Mouse (Mus musculus): ENCODE data around the gene Trpm3.

Gene Trpm3

GRCm38 (mm10) chr19:22303952-22304655, 165.3 kb downstream of the Trpm3 start:
- peak; percentile 89 for DNase-seq (ENCODE audit: low read depth, low spot score)

GRCm38 (mm10) chr19:22308081-22308480, 169.2 kb downstream of the Trpm3 start:
- no peak for DNase-seq (ENCODE audit: low read depth, low spot score)

DNA sequence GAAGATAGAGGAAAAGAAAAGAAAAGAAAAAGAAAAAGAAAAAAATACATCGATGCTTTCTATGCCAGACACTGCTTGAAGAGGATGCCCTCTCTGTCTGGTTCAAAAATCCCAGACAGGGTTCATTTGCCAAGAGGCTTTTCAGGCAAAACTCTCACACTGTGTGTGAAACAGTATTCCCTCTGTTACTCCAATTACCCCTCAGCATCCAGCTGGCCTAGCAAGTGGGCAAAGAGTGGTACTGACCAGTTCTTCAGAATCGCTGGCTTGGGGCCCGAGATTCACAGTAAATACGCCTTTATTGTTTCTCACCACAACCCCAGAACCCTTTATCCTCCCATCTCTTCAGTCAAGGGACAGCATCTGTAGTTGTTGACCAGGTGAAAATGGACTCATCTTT, 178.5 kb downstream of the Trpm3 start:
- DNase-seq (ENCODE audit: low read depth, low spot score) = no peak

- no peak for DNase-seq (ENCODE audit: low read depth, low spot score)
Observed at GRCm38 (mm10) chr19:22326813-22327212, 188.0 kb downstream of the Trpm3 start.

GRCm38 (mm10) chr19:22327226-22327625, 188.4 kb downstream of the Trpm3 start:
- no peak for DNase-seq (ENCODE audit: low read depth, low spot score)

DNA sequence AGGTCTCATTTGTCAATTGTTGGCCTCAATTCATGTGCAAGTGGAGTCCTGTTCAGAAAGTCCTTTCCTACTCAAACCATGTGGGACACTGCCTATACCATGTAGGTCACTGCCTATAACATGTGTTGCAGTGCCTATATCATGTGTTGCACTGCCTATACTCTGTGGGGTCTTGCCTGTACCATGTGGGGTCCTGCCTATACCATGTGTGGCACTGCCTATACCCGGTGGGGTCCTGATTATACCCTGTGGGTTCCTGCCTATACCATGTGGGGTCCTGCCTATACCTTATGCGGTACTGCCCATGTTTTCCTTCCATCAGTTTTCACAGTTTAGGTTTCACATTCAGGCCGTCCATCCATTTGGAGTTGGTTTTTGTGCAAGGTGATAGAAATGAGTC, 197.4 kb downstream of the Trpm3 start:
- DNase-seq (ENCODE audit: low read depth, low spot score) = no peak

- peak; percentile 65 for DNase-seq (ENCODE audit: low read depth, low spot score)
Observed at GRCm38 (mm10) chr19:22337468-22337867, 198.6 kb downstream of the Trpm3 start.

DNA sequence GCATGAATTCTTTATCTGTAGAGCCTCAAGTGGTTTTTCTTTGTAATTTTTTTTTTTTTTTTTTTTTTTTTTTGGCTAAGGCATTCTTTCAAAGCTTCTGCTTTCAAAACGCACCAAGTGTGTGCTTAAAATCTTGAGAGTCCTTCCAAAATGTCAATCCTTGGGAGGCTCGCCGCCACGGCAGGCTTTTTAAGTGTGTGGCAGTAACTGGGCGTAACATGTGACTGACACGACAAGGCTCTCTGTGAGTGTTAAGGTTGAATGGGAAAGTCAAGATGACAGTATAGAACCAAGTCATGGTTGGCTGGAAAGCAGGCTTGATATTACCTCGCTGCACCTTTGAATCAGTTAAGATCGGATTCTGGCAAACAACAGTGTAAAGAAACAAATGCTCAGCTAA, 200.1 kb downstream of the Trpm3 start:
- DNase-seq (ENCODE audit: low read depth, low spot score) = no peak

DNA sequence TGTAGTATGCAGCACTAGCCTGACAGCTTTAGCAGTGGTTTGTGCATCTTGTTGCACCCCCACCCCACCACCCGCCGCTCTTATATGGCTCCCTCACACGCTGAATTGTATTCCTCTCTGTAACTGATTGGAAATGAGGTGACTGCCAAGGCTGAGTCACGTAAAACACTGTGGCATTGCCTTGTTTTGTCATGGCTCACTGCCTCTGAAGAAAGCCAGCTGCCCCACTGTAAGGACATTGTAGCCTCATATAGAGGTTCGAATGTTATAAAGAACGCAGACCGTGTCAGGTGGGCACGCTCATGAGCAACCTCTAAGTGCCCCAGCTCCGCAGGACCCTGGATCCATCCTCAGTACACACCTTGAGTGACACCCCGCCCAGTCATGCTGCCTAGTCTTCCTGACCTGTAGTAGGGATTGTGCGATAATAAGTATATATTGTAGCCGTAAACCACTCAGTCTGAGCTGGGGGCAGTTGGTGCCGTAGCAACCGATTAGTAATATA, 215.2 kb downstream of the Trpm3 start:
- no peak for DNase-seq (ENCODE audit: low read depth, low spot score)

DNA sequence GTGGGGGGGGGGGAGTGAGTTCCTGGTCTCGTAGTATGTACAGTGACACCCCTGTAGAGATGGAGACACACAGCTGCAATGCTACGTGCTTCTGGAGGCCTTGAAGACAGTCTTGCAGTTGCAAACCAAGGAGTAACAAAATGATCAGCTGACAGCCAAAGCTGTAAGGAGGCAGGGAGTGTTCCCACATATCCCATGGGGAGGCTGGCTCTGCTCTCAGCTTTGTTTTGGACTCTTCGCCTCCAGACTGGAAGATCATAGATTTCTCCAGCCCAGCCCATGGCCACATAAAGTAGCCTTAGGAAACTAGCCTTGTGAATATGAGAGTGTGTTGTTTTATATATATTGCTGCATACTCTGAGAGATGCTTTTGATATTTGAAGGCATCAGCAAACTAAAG, 248.0 kb downstream of the Trpm3 start:
- no peak for DNase-seq (ENCODE audit: low read depth, low spot score)

DNA sequence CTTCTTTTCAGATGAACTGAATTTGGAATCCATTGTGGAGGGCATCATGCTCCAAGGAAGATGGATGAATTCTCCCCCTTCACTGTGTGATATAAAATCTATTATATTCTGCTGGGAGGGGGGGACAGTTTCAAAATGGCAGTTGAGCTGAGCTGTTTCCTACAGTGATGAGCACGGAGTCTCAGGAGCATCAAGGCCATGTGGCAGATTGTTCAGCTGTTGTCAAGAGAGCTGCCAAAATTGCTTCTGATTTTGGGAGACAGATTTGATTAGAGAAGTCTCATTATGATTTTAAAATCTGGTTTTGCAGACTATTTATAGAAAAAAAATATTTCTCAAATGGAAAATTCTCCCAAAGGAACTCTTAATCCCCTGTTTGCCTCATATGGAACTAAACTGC, 255.9 kb downstream of the Trpm3 start:
- no peak for DNase-seq (ENCODE audit: low read depth, low spot score)

GRCm38 (mm10) chr19:22404049-22404448, 265.2 kb downstream of the Trpm3 start:
- no peak for DNase-seq (ENCODE audit: low read depth, low spot score)

GRCm38 (mm10) chr19:22418239-22418638, 279.4 kb downstream of the Trpm3 start:
- no peak for DNase-seq (ENCODE audit: low read depth, low spot score)

DNA sequence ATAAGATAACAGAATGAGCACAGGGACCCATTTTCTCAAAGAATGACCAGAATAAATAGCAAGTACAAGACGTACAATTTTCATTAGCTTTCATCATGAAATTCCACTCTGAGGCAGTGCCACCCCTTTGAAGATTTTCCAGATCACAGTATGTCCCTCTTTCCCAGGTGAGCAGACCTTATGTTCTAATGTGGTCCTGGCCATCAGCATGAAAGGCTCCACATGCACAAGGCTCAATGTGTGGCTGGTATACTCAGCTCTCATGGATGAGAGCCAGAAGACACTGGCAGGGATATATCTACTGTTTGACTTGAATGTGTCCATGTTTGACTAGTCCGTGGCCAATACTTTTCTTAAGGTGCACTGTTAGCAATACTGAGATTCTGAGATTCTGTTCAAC, 298.4 kb downstream of the Trpm3 start:
- no peak for DNase-seq (ENCODE audit: low read depth, low spot score)

- DNase-seq (ENCODE audit: low read depth, low spot score) = peak; percentile 45
Observed at GRCm38 (mm10) chr19:22447418-22448339, 308.8 kb downstream of the Trpm3 start.

- no peak for DNase-seq (ENCODE audit: low read depth, low spot score)
Observed at GRCm38 (mm10) chr19:22448340-22449288, 309.8 kb downstream of the Trpm3 start.

GRCm38 (mm10) chr19:22451290-22451689, 312.4 kb downstream of the Trpm3 start:
- DNase-seq (ENCODE audit: low read depth, low spot score) = no peak

DNA sequence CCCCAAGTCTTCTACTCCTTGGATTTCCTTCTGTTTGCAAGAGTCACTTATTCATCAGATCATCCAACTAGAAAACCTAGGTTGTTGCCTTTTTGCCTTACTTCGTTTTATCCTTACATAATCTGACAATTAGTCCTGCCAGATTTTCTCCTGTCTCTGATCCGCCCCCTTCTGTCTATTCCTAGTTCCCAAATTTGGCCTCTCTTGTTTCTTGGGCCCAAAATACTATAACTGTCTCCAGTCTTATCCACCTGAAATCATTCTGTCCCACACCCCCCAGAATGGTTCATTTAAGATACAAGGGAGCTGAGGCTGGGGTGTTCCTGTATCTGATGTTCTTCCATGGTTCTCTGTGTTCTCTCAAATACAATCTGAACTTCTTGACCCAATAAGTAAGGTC, 318.1 kb downstream of the Trpm3 start:
- DNase-seq (ENCODE audit: low read depth, low spot score) = no peak

DNA sequence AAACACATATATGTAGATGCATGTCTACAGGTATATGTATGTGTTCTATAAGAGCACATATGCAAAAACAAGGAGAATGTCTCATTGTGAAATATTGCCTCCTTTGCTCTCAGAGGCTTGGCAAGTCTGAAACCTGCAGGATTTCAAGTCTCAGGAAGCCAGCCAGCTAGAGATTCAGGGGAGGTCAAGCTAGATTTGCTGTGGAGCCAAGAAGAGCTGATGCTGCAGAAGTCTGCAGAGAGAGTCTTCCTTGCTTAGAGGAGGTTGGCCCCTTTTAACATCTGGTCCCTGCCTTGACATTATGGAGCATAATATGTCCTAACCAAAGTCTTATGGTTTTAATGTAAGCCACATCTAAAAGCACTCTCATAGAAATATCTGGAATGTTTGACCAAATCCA, 323.2 kb downstream of the Trpm3 start:
- DNase-seq (ENCODE audit: low read depth, low spot score) = no peak

DNA sequence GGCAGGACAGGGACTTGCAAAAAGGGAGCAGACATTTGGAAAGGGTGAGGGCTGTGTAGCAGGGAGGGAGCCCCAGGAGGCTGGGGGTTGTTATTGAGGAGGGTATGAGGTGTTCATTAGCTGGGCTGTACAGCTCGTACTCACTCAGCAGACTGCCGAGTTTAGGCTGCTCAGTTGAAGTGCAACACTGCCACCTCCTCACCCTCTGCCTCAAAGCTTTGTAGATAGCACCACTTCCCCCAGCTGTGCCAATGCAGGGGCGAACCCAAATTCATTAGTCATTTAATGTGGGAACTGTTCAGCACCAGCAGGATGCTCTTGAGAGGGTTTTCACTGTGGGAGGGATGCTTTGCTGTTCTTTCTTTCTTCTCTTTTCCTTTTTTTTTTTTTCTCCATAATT, 324.7 kb downstream of the Trpm3 start:
- no peak for DNase-seq (ENCODE audit: low read depth, low spot score)

DNA sequence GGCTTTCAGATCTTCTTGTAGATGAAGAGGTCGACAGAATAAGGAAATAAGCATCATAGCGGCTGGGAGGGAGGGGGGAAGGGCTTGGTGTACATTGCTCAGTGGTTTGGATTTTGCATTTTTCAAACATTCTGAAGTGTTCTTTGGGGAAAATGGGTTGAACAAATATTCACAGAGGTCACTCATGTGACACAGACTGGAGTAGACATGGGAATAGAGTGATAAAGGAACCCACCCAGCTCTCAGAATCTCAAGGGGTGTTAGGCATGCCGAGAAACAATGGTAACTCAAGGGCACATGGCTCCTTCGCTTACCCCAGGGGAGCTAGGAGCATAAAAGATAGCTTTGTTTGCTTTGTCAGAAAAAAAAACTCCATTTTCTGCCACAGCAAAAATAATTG, 330.8 kb downstream of the Trpm3 start:
- no peak for DNase-seq (ENCODE audit: low read depth, low spot score)
